Mouse (Mus musculus): ENCODE measurements at regions not wholly inside any gene's neighbourhood (a gene's known extent, or its start where the extent isn't known, plus 50 kb on each side); places are given as distances from the start of the nearest gene placed in this dataset.

GRCm38 (mm10) chr14:88633771-88634170 lies 162.6 kb upstream of the Pcdh20 start:
- no peak for DNase-seq (ENCODE audit: low spot score in 2 of 2)

GRCm38 (mm10) chr14:88595376-88595775 lies 124.2 kb upstream of the Pcdh20 start:
- no peak for DNase-seq (ENCODE audit: low spot score in 2 of 2)

GRCm38 (mm10) chr14:88570053-88570452 lies 98.9 kb upstream of the Pcdh20 start:
- DNase-seq (ENCODE audit: low spot score in 2 of 2): peak; percentile 51 to 82

- peak; percentile 40 to 82 for DNase-seq (ENCODE audit: low spot score in 2 of 2)
Measured at GRCm38 (mm10) chr14:88567566-88567965, 96.4 kb upstream of the Pcdh20 start.

GRCm38 (mm10) chr14:88543601-88544000 lies 72.4 kb upstream of the Pcdh20 start:
- DNase-seq (ENCODE audit: low spot score in 2 of 2): no peak

- DNase-seq (ENCODE audit: low spot score in 2 of 2): no peak
Measured at GRCm38 (mm10) chr14:88542522-88542921, 71.3 kb upstream of the Pcdh20 start.

Data from layer of hippocampus, adult 18-20 months (tissue).